Mouse (Mus musculus): ENCODE measurements around the gene Srpk2.
"Not testable (repeated sequence)": the region's sequence is repeated elsewhere in the genome, so short reads cannot be mapped to it uniquely, and the experiment has no call there.

Gene Srpk2

GRCm38 (mm10) chr5:23568188-23568587 is 116.2 kb downstream of the Srpk2 start:
- no peak for DNase-seq (ENCODE audit: low read depth, low spot score)

GRCm38 (mm10) chr5:23566382-23566781 is 118.0 kb downstream of the Srpk2 start:
- no peak for DNase-seq (ENCODE audit: low read depth, low spot score)

- DNase-seq (ENCODE audit: low read depth, low spot score), result no peak
These were observed 121.9 kb downstream of the Srpk2 start for GRCm38 (mm10) chr5:23562278-23563060.

- peak; percentile 5 for DNase-seq (ENCODE audit: low read depth, low spot score)
These were observed 123.2 kb downstream of the Srpk2 start for GRCm38 (mm10) chr5:23561227-23561626.

GRCm38 (mm10) chr5:23560171-23560570 is 124.2 kb downstream of the Srpk2 start:
- peak; percentile 75 for DNase-seq (ENCODE audit: low read depth, low spot score)

- no peak for DNase-seq (ENCODE audit: low read depth, low spot score)
These were observed 128.2 kb downstream of the Srpk2 start for GRCm38 (mm10) chr5:23556007-23556770.

- not testable (repeated sequence) for DNase-seq (ENCODE audit: low read depth, low spot score)
These were observed 131.1 kb downstream of the Srpk2 start for GRCm38 (mm10) chr5:23553338-23553737.

- no peak for DNase-seq (ENCODE audit: low read depth, low spot score)
These were observed 132.7 kb downstream of the Srpk2 start for GRCm38 (mm10) chr5:23551687-23552086.

GRCm38 (mm10) chr5:23535692-23536091 is 148.7 kb downstream of the Srpk2 start:
- no peak for DNase-seq (ENCODE audit: low read depth, low spot score)

GRCm38 (mm10) chr5:23531541-23532096 is 152.8 kb downstream of the Srpk2 start:
- DNase-seq (ENCODE audit: low read depth, low spot score), result no peak

GRCm38 (mm10) chr5:23531100-23531499 is 153.3 kb downstream of the Srpk2 start:
- DNase-seq (ENCODE audit: low read depth, low spot score), result no peak

- DNase-seq (ENCODE audit: low read depth, low spot score), result no peak
These were observed 159.8 kb downstream of the Srpk2 start for GRCm38 (mm10) chr5:23524621-23525020.

- no peak for DNase-seq (ENCODE audit: low read depth, low spot score)
These were observed 160.5 kb downstream of the Srpk2 start for GRCm38 (mm10) chr5:23523936-23524335.

GRCm38 (mm10) chr5:23521645-23522044 is 162.8 kb downstream of the Srpk2 start:
- DNase-seq (ENCODE audit: low read depth, low spot score), result no peak

- DNase-seq (ENCODE audit: low read depth, low spot score), result no peak
These were observed 164.7 kb downstream of the Srpk2 start for GRCm38 (mm10) chr5:23519679-23520078.

- DNase-seq (ENCODE audit: low read depth, low spot score), result peak; percentile 81
These were observed 165.7 kb downstream of the Srpk2 start for GRCm38 (mm10) chr5:23518673-23519072.

- no peak for DNase-seq (ENCODE audit: low read depth, low spot score)
These were observed 166.6 kb downstream of the Srpk2 start for GRCm38 (mm10) chr5:23517839-23518238.

- no peak for DNase-seq (ENCODE audit: low read depth, low spot score)
These were observed 167.5 kb downstream of the Srpk2 start for GRCm38 (mm10) chr5:23516962-23517361.

- DNase-seq (ENCODE audit: low read depth, low spot score), result no peak
These were observed 169.4 kb downstream of the Srpk2 start for GRCm38 (mm10) chr5:23515038-23515437.

GRCm38 (mm10) chr5:23513468-23513867 is 170.9 kb downstream of the Srpk2 start:
- DNase-seq (ENCODE audit: low read depth, low spot score), result no peak

GRCm38 (mm10) chr5:23512556-23512955 is 171.9 kb downstream of the Srpk2 start:
- no peak for DNase-seq (ENCODE audit: low read depth, low spot score)

GRCm38 (mm10) chr5:23511456-23511855 is 173.0 kb downstream of the Srpk2 start:
- DNase-seq (ENCODE audit: low read depth, low spot score), result no peak

GRCm38 (mm10) chr5:23508630-23509029 is 175.8 kb downstream of the Srpk2 start:
- DNase-seq (ENCODE audit: low read depth, low spot score), result no peak

Data from 3T3-L1 (cell line).